Mouse (Mus musculus) c-Kit-positive CD71-positive TER-119-positive erythroid progenitor cells, embryonic 14.5 days (primary cell): Measurements from ENCODE around the gene Map1s.
A peak's percentile ranks its signal among the peaks of the same experiment; 100 is the strongest.

Experiments used
- DNase-seq: peaks from one replicate; pipeline ENCODE4 v3.0.0-alpha.2; 2013; ENCODE audit warnings: low spot score

Map1s gene

GRCm38 (mm10) chr8:70941478-70941877 is 35.7 kb downstream of the Map1s start:
- no peak for DNase-seq

DNA sequence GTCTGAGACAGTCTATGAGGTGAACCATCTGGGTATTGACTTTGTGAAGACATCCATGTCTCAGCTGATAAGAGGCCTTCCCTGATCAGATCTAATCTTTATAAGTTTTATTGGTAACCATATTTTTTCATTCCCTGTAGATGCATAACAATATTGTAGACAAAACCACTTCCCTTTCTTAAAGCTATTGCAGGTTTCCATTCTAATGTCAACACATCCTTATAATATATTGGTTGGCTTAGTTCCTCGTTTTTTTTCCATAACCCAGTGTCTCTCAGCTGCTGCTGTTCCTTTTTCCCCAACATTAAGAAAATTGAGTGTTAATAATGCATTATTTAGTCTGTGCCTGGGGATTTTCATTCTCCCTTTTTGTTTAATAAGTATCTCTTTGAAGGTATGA is 37.5 kb downstream of the Map1s start:
- no peak for DNase-seq

- no peak for DNase-seq
These were observed 44.1 kb downstream of the Map1s start for GRCm38 (mm10) chr8:70949847-70950246.

- no peak for DNase-seq
These were observed 55.2 kb downstream of the Map1s start for GRCm38 (mm10) chr8:70960703-70961472.

- DNase-seq, result peak; percentile 12
These were observed 58.4 kb downstream of the Map1s start for GRCm38 (mm10) chr8:70964159-70964558.

- DNase-seq, result no peak
These were observed 59.1 kb downstream of the Map1s start for GRCm38 (mm10) chr8:70964861-70965260.
